Mouse (Mus musculus) adrenal gland, adult 2 months (tissue): ENCODE data around the gene Cpped1. TPM values are rescaled to one million over a fixed set of nuclear protein-coding genes. Genes with fewer than 3 reads are reported as not detected.

ENCODE experiments used
- DNase-seq: peaks from one replicate; pipeline ENCODE4 v3.0.0; 2021
- polyA plus RNA-seq: library from polyadenylated mRNA; depleted of rRNA; stranded (reverse); fragments of >200 nt; gene quantifications from 2 replicates; pipeline ENCODE4 v1.2.3, GENCODE M21; 2012
- total RNA-seq, 2 experiments: library from RNA; stranded (reverse); gene quantifications; 2 replicates each; pipeline ENCODE4 v1.2.3; 2021

The Cpped1 gene
- total and polyA plus RNA-seq, 3 experiments, result 28.6 to 47.0 (median 43.0) TPM

DNA sequence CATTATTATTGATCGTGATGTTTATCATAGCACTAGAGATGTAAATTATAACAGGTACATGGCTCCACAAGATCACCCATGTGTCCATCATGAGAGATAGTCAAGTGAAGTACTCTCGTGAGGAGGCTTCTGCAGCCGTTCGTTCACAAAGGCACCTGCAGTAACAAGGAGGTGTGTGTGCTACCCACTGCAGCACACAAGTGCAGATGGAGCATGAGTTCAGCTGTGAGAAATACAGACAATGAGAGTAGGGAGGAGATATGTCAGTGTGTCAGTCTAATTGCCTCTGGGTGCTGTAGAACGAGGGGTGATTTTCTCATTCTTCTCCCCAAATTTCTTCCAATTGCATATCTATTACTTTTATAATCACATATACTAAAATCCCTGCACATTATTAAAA, 63.9 kb downstream of the Cpped1 start:
- DNase-seq, result no peak

DNA sequence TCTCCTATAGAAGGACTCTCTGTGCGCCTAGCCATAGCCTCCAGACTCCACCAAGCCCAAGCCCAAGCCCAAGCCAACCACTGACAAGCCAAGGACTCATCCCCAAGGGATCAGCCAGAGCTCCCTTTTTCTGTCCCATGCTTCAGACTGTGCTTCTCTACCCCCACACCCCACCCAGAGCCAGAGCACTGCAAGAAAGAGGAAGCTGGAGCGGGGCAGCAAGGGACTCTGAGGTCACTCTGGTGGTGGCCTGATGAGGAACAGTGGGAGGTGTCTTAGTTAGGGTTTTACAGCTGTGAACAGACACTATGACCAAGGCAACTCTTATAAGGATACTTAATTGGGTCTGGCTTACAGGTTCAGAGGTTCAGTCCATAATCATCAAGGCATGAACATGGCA, 65.8 kb downstream of the Cpped1 start:
- DNase-seq, result no peak

DNA sequence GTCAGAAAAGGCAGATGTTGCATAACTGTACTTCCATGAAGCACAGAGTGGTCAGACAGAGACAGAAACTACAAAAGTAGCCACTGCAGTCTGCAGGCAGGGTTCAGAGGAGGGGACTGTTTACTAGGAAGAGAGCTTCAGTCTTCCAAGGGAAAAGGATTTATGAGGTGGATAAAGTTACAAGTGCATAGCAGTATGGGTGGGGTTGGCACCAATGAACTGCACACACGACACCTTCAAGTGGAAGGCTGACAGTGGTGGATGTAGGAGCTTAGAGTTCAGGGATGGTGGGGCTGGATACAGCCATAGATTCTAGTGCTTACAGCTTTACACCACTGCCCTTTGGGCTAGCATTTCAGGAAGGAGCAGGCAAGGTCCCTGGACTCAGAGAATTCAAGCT, 75.8 kb downstream of the Cpped1 start:
- no peak for DNase-seq

DNA sequence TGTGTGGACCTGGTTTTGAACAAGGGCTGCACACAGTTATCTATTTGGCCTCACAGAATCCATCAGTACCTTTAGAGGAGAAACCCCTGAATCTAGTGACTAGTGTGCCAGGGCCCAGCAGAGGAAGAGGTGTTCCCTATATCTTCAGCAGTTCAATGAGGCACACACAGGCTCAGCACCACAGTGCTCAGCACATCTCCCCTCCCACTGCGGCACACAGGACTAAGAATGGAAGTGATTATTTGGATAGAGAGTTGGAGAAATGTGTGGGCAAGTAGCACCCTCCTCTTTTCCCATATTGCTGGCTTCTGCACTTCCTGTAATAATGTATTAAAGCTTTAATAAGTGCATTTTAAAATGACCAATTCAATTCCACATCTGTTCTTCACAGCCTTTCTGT, 80.4 kb downstream of the Cpped1 start:
- DNase-seq, result no peak

DNA sequence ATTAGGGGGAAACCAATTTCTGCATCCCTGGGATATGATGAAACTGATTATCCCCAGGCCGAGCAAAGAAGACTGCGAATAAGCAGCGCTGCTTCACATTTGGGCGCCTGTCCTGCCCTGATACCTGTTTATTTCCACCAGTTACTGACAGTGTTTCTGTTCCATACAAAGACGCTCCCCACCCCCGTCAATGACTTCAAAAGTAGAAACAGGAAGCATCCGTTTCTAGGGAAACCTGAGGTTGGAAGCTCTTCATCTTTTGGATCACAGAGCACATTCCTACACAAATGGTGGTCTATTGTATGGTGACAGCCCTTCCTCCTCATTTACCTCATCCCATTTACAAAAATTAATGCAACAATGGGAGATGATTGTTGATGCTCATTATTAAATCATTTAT, 84.4 kb downstream of the Cpped1 start:
- no peak for DNase-seq

DNA sequence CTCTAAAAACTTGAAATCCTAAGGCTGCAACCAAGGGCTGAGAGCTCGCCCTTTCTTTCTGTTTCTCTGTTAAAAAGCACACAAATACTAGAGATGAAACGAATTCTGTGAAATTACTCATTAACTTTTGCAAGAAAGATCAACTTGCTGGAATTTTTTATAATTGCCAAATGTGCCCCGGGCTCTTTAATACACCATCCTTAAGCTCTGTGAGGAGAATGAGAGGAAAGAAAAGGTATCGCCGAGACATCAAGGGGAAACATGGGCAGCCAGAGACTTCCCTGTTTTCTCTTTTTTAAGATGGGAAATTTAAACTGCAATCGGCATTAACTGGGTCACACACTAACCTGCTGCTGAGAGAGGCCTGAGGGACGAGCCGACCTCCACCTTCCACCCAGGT, 84.9 kb downstream of the Cpped1 start:
- DNase-seq, result no peak

DNA sequence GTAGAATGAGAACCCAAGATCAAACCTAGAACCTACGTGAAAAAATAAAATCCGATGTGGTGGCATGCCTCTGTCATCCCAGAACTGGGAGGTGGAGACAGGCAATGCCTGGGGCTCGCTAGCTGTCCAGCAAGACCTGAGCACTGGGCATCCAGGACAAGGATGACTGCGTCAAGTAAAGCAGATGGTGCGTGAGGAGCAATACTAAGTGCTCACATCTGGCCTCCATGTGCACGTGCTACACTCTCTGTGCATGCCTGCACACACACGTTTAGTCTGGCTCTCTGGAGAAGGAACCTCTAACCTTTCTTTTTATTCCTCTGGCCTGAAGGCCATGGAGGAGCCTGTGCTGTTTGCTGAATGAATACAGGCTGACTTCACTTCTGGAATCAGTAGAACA, 88.5 kb downstream of the Cpped1 start:
- no peak for DNase-seq

DNA sequence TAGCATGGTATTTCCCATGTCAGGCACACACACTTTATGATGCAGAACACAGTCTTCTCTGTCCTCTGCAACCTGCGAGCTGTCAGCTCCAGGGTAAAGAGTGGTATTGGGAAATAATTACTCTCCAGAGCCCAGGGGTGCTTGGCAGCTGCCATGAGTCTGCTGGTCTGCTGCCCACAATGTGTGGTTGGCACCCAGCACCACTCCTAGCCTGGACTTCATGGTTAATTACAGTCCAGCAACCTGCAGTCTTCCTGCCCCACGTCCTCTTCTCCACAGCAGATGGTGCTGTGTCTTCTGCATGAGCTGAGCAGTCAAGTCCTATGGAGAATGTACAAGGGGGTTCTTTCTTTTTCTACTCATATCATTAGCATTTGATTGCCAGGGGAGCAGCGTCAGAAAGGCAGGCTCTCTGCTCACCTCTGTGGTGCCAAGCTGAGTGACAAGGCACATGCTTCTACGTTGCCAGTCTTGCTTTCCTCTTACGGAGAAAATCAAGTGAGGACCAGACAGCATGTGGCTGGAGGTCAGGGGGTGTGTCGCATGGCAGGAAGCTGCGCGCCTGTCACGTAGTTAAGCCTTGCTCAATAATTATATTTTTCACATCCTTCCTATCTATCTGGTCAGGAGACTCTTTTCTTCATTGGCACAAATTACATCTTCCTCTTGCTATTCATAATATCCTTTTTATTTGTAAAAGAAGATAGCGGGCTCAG, 94.2 kb downstream of the Cpped1 start:
- peak; percentile 62 for DNase-seq

DNA sequence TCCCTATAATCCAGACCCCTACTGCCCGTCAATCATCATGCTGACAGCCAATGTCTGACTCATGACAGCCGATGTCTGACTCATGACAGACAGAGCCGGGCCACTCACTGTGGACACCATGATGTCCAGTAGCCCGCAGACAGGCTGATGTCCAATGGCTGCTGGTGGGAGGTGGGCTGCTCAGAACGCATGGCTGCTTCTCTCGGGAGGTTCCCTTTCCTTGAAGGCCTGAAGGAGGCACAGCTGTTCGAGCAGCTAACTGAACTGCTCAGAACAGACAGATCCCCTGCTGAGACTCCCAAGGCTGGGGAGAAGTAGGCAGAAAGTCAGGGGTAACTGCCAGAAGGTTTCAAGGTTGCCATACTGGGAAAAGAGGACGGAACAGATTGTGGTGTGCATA, 97.1 kb downstream of the Cpped1 start:
- peak; percentile 15 for DNase-seq

DNA sequence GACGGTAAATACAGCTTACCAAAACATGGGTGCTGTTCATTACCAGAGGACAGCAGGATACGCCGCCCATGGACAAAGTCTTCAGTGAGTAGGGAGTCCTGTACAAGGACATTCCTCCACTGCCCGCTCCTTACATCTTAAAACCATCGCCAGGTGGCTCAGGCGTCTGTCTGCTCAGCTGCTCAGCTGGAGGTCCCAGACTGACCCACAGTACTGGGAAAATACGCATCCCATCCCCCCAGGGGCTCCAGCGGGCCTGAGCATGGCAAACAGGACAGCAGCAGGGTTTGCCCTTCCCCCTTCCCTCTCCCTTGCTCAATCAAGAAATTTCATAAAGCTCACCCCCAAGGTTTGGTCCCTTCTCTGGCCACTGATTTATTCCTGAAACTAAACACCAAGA, 99.6 kb downstream of the Cpped1 start:
- DNase-seq, result no peak

DNA sequence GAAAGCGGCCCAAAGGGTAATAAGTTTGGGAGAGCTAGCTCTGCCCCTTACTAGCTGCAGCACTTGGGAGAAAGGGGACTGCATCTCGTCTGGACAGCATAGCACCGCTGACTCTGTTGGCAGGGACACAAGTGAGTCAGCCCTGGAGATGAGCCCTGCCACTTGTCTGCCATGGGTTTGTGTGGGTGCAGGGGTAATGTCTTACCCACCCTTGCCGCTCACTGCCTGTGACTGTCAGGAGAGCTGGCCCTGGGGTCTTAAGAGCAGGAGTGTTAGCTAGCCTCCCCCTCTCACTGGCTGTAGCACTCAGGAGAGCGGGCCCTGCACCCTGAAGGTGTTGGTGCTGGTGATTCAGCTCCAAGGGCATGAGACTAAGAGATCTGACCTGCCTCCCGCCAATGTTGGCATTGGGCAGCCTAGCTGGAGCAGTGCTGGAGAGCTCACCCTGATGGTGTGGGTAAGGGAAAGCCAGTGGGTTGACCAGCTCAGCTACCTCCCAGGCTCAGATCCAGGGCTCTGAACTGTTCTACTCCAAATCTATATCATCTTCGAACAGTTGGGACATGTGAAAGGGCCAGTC, 107.2 kb downstream of the Cpped1 start:
- peak; percentile 81 for DNase-seq

DNA sequence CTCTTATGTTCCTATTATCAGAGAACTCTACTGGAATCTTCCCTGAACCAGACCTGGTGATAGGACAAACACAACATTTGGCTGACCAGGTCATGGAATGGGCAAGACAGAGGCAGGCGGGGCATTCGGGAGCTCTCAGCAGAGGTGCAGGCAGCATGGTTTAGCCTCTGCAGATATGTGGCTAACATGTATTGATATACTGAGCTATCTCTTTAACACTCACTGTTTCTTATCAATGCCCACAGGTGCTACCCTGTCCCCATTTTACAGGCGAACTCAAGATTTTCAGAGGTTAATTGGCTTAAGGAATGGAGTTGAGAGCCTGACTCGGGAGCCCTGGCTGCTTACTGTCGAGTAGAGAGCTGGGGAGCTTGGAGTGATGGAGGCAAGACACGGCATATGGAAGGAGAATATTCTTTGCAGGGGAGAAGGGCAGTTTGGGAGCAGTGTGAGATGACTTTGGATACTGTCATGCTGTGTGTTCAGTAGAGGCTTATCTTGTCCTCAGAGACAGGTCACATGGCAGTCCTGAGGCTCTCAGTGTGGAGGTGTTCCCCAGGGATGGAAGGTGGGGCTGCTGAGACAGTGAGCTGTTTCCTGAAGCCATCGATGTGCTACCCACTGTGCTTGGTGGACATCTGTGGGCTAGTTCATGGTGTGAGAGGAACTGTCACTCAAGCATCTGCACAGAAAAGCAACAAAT, 113.3 kb downstream of the Cpped1 start:
- no peak for DNase-seq

DNA sequence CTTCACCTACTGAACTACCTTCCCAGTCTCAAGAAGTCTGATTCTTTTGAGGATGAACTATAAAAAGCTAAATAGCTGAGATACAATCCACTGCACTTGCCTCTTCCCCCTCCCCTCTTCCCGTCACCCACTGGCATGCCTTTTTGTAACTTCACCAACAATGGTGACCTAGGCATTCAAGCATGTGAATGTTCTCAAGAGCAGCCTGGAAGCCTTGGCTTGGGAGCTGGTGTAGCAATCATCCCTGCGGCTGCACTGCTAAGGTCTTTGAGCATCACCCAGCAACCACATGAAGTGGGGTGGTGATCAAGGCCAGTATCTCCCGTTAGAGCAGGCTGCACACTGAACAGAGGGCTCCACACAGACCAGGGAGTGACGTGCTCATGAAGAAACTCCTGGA, 114.6 kb downstream of the Cpped1 start:
- no peak for DNase-seq

DNA sequence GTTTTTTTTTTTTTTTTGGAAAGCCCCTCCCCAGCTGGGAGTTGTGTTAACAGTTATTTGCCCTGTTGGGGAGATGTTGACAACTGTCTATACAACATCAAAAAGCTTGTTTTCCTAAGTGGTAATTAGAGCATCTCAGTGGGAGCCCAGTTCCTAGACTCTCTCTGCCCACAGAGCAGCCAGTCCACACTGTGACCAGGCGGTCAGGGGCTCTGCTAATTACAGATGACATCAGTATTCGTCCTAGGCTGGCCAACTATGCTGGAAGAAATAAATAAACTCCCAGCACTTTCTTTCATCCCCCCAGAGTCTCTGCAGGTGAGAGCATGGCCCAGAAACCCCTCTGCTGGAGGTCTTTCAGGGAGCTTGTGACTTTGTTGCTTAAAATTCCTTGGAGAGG, 115.9 kb downstream of the Cpped1 start:
- DNase-seq, result no peak

DNA sequence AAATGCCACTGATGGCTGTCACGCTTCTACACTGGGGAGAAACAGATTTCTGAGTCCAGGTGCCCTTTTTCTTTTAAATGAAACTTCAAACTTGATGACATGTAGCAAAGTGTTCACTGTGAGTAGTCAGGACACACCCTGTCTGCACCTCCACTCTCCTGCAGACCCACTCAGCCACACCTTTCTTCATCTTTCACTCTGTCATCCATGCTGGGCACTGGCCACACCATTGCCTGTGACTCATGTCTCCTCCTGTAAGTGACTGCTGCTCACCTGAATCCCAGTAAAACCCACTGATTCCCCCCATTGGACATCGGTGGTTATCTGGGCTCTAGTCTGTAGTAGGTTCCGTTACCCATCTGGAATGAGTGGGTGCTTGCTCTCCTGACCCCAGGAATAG, 118.8 kb downstream of the Cpped1 start:
- DNase-seq, result no peak

DNA sequence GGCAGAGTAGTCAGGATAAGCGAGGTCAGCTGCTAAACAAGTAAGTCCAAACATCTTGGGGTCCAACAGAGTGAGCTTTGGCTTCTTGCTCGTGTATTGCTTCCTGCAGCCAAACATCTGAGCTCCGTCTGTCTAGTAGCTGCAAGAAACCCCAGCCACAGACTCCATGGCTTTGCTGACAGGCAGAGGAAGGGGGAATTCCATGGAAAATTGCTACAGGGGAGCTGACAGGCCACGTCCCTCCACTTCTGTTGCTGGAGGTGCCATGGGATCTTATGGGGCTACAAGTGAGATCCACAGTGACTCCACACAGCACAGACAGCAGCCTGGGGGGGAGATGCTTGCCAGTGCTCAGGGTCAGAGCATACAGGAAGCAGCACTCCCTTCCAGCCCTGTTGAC, 123.4 kb downstream of the Cpped1 start:
- no peak for DNase-seq

DNA sequence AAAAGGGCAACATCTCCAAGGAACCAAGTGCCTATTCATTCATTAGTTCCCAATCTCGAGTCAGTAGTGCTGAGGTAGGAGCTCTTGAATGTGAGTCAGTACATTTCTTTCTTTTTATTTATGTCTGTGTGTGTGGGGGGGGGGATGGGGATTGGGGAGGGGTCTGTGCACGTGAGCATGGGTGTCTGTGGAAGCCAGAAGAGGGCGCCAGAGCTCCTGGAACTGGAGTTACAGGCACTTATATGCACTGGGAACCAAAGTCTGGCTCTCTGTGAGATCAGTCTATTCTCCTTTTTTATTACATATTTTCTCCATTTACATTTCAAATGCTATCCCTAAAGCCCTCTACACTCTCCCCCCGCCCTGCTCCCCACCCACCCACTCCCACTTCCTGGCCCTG, 124.9 kb downstream of the Cpped1 start:
- no peak for DNase-seq

DNA sequence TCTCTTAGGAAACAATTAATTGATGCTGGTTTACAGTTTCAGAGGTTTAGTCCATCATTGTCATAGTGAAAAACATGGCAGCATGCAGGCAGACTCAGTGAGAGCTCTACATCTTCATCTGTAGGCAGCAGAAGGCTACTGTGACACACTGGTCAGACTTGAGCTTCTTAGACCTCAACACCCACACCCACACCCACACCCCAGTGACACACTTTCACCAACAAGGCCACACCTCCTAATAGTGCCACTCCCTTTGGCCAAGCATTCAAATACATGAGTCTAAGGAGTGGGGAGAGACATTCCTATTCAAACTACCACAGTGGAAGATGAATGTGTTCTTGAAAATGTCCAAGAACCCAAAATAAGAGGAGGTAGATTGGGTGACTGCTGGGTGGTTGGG, 125.9 kb downstream of the Cpped1 start:
- no peak for DNase-seq

DNA sequence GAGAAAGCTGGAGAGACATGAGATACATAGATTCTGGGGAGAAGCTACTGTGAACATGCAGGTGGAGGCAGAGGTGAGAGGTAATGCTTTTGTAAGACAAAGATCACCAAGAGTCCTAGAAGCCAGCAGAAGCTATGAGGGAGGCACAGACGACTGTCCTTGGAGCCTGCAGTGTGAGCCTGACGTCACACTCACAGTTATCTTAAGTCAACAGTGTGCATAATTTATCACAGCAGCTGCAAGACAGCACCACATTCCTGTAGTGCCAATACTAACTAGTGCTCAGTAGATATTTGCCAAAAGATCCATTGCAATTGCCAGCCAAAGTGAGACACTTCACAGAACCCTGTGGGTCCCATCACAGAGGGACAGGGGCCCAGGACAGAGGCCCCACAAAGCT, 127.2 kb downstream of the Cpped1 start:
- DNase-seq, result peak; percentile 53

DNA sequence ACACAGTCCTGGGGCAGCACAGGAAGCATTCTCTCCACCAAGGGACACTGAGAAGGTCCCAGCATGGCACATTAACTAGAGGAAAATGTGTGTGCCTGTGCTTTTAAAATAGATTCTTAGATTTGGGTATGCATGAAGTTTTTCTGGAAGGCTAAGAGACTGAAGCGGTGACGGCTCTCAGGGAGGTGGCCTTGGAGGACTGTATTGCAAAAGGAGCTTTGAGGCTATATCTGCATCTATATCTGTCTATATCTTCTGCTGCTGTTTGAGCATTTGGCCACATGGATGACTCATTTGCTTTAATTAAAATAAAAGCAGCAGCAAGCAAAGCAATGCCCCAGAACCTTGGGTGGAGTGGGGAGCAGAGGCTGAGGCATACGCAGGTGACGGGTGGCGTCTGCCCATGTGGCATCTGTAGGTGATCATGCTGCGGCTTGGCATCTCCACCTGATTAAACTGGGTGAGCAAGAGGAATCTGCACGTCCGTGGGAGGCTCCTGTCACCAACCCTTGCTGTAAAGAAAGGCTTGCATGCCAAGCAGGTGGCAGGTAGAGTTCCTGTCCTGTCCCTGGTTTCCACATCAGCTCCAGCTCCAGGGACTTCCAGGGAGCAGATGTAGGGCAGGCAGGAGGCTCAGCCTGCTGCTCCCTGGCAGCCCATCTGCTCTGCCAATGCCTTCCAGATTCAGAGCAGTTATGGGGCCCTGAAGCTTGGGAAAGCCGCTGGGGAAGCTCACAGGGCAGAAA, 130.4 kb downstream of the Cpped1 start:
- no peak for DNase-seq

DNA sequence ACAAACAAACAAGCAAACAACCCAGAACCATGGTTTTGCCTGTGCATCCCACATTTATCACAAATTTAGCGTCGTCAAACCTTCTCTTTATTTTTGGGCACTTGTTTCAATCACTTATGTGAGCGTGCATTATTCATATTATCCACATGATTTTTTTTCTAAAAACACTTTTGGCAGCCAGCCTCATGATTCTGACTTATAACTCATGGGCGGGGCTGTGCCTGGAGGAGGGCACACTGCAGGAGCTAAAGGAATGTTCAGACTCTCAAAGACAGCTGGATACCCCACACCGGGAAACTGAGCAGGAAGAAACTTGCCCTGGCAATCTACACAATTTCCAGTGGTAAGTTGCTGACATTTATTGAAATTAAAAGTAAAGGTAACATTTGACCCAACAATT, 131.1 kb downstream of the Cpped1 start:
- no peak for DNase-seq

DNA sequence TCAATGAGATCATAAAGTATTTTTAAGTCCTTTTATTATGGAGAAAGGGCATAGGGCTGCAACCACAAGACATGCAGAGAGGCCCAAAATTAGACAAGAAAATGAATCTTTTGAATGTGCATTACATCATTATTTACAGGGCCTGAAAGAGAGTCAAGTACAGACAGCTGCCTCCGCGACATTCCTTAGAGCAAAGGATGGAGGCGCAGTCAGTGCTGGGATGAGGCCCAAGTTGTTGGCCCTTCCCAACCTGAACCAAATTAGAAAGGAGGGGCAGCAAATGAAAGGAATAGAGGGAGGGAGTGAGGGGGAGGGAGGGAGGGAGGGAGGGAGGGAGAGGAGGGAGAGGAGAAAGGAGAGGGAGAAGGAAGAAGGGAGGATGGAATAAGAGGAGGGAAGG, 132.7 kb downstream of the Cpped1 start:
- DNase-seq, result no peak

DNA sequence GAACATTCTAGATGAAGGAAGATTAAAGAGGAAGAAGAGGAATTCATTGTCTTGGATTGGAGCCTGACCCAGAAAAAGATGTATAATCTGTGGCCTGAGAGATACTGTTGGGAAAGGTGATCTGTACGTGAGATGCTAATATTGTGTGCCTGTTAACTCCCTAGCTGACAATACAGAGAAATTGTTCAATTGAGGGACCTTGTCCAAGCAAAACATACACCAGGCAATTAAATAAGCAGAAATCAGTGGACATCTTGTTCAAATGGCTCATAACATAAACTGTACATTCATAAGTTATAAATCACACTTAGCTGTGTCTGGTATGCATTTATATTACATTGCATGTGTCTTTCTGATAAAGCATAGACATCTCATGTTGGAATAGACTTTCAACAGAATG, 134.9 kb downstream of the Cpped1 start:
- no peak for DNase-seq
